Mouse (Mus musculus) frontal cortex, postnatal 10 days (tissue): ENCODE measurements around the gene 9130213A22Rik.

Experiments used
- DNase-seq, 2 experiments: peaks; one replicate each; pipeline ENCODE4 v3.0.0; 2022; ENCODE audit warnings: low spot score in 2 of 2, mixed read lengths in 1 of 2

Gene 9130213A22Rik

GRCm38 (mm10) chr11:69122336-69122951 lies at the start of gene 9130213A22Rik:
Gene 9130213A22Rik (minus strand): TSS chr11:69122589.
- DNase-seq: peak; percentile 82 to 89

- DNase-seq: peak in 1 of 2 experiments; percentile 57
Measured at GRCm38 (mm10) chr11:69171626-69172025, 49.2 kb upstream of the 9130213A22Rik start.

- DNase-seq: no peak
Measured at GRCm38 (mm10) chr11:69169313-69169712, 46.9 kb upstream of the 9130213A22Rik start.

GRCm38 (mm10) chr11:69156800-69157199 lies 34.4 kb upstream of the 9130213A22Rik start, which contains the start of gene Alox12b:
Gene Alox12b (plus strand): TSS chr11:69156989.
- no peak for DNase-seq

- DNase-seq: no peak
Measured at GRCm38 (mm10) chr11:69155351-69155750, 33.0 kb upstream of the 9130213A22Rik start.

- no peak for DNase-seq
Measured at GRCm38 (mm10) chr11:69153831-69154230, 31.4 kb upstream of the 9130213A22Rik start.

- no peak for DNase-seq
Measured at GRCm38 (mm10) chr11:69151004-69151403, 28.6 kb upstream of the 9130213A22Rik start.

- peak in 1 of 2 experiments; percentile 61 for DNase-seq
Measured at GRCm38 (mm10) chr11:69150444-69150843, 28.1 kb upstream of the 9130213A22Rik start.

GRCm38 (mm10) chr11:69149728-69150127 lies 27.3 kb upstream of the 9130213A22Rik start:
- DNase-seq: no peak

GRCm38 (mm10) chr11:69148451-69148960 lies 26.1 kb upstream of the 9130213A22Rik start:
- DNase-seq: no peak

GRCm38 (mm10) chr11:69147546-69147945 lies 25.2 kb upstream of the 9130213A22Rik start:
- no peak for DNase-seq

GRCm38 (mm10) chr11:69135361-69135760 lies 13.0 kb upstream of the 9130213A22Rik start:
- DNase-seq: no peak

GRCm38 (mm10) chr11:69134622-69134968 lies 12.2 kb upstream of the 9130213A22Rik start:
- DNase-seq: no peak

- DNase-seq: peak; percentile 71 to 82
Measured at GRCm38 (mm10) chr11:69133923-69134621, 11.7 kb upstream of the 9130213A22Rik start.

- no peak for DNase-seq
Measured at GRCm38 (mm10) chr11:69133566-69133922, 11.2 kb upstream of the 9130213A22Rik start.

GRCm38 (mm10) chr11:69128426-69129122 lies 6.2 kb upstream of the 9130213A22Rik start:
- DNase-seq: no peak

- DNase-seq: no peak
Measured at GRCm38 (mm10) chr11:69126706-69127095, 4.3 kb upstream of the 9130213A22Rik start.

GRCm38 (mm10) chr11:69125919-69126705 lies 3.7 kb upstream of the 9130213A22Rik start:
- no peak for DNase-seq

GRCm38 (mm10) chr11:69125852-69125918 lies 3.3 kb upstream of the 9130213A22Rik start, which contains the start of gene Aloxe3:
Gene Aloxe3 (plus strand): TSS chr11:69125896.
- DNase-seq: no peak

- DNase-seq: peak in 1 of 2 experiments; percentile 78
Measured at GRCm38 (mm10) chr11:69125041-69125851, 2.9 kb upstream of the 9130213A22Rik start.

- peak in 1 of 2 experiments; percentile 55 for DNase-seq
Measured at GRCm38 (mm10) chr11:69124498-69124847, 2.1 kb upstream of the 9130213A22Rik start.
